Comparison of ENCODE assay signal across 20 mouse cellular contexts in genomic region chr13:108302957-108303675, GRCm38 (mm10). TPM values are rescaled to one million over a fixed set of nuclear protein-coding genes. Genes with fewer than 3 reads are reported as not detected.
DNase-seq lines count a peak whose midpoint lies in the region; ATAC-seq and TF ChIP-seq lines count a peak whose summit lies in the region.
"Had no signal": no experiment of that assay in that cellular context is flagged by ENCODE, and none has a peak within 500 bp of the region (broad histone marks: within the 10 kb centered on the region; RNA-seq: fewer than 3 reads in every experiment).

No protein-coding gene starts in this region.

- WGBS in thymus, adult 2 months: 60% methylated on average over 7 of the region's 7 CpGs
- 76% methylated on average over 7 of the region's 7 CpGs for WGBS in intestine, postnatal 0 days

- TF ChIP-seq CTCF in thymus, adult 2 months (IDR thresholded peaks at IDR 0.05; ENCODE audit: borderline replicate concordance, control insufficient read depth, extremely low read depth, insufficient read depth, low read length, poor library complexity): no peak
- TF ChIP-seq CTCF in Patski (IDR thresholded peaks at IDR 0.05): no peak
- no peak for TF ChIP-seq CTCF in intestine, postnatal 0 days (IDR thresholded peaks at IDR 0.05; ENCODE audit: low read depth)

- CTCF ChIA-PET in Patski (lab: Charles Lee): interaction anchor here (0.6 to 1.1 kb wide), 3 partner anchors 13 to 111 kb away, joined by 3 to 5 read pairs (median 3); partner anchors contain the start of gene Depdc1b

- no peak for TF ChIP-seq POLR2A in thymus, adult 2 months (IDR thresholded peaks at IDR 0.05; ENCODE audit: control insufficient read depth, extremely low read depth, insufficient read depth, low read length, poor library complexity)

- peak; percentile 21 for ATAC-seq in Patski
- ATAC-seq in megakaryocyte, adult 5-6 weeks (ENCODE audit: poor library complexity, severe bottlenecking): peak; percentile 25
- no peak for ATAC-seq in intestine, postnatal 0 days
- ATAC-seq: forebrain, embryonic 14.5 days had no signal

- H3K4me2 ChIP-seq in intestine, postnatal 0 days (replicated peaks; ENCODE audit: low read depth): no peak overlapping the region
- H3K4me2 ChIP-seq: heart, embryonic 13.5 days; hindbrain, embryonic 15.5 days; limb, embryonic 15.5 days; midbrain, embryonic 12.5 days had no signal

- H3K27me3 ChIP-seq in thymus, adult 2 months (ENCODE audit: control insufficient read depth, insufficient read depth, low read length): no peaks in the 10 kb centered on the region
- H3K27me3 ChIP-seq in Patski: no peaks in the 10 kb centered on the region
- no peaks in the 10 kb centered on the region for H3K27me3 ChIP-seq in intestine, postnatal 0 days (replicated peaks; ENCODE audit: control insufficient read depth, insufficient read depth, low read length)
- H3K27me3 ChIP-seq: hindbrain, embryonic 15.5 days; limb, embryonic 15.5 days; midbrain, embryonic 12.5 days had no signal

- no peaks in the 10 kb centered on the region for H3K36me3 ChIP-seq in thymus, adult 2 months (ENCODE audit: control insufficient read depth, insufficient read depth, low read length)
- H3K36me3 ChIP-seq in intestine, postnatal 0 days (ENCODE audit: control insufficient read depth, insufficient read depth): no peaks in the 10 kb centered on the region
- H3K36me3 ChIP-seq: heart, embryonic 13.5 days; hindbrain, embryonic 15.5 days; limb, embryonic 15.5 days; midbrain, embryonic 12.5 days had no signal

- H3K9me3 ChIP-seq in intestine, postnatal 0 days (ENCODE audit: control insufficient read depth): no peaks in the 10 kb centered on the region
- H3K9me3 ChIP-seq: heart, embryonic 13.5 days; hindbrain, embryonic 15.5 days; limb, embryonic 15.5 days; midbrain, embryonic 12.5 days had no signal

- POLR2A ChIA-PET in Patski (lab: Charles Lee): interaction anchor here (0.8 kb wide), 1 partner anchor 30 kb away, joined by 6 read pairs; no protein-coding TSS in a partner anchor

- peak overlapping the region; percentile 60 for H3K27ac ChIP-seq in thymus, adult 2 months (ENCODE audit: control insufficient read depth, insufficient read depth, low read length)
- H3K27ac ChIP-seq in intestine, postnatal 0 days (ENCODE audit: low read depth, low read length): no peak overlapping the region
- H3K27ac ChIP-seq: heart, embryonic 13.5 days; hindbrain, embryonic 15.5 days; limb, embryonic 15.5 days; midbrain, embryonic 12.5 days had no signal

- H3K4me1 ChIP-seq in thymus, adult 2 months (replicated peaks; ENCODE audit: control insufficient read depth, insufficient read depth, low read length): peaks cover 14% of the 10 kb centered on the region
- no peaks in the 10 kb centered on the region for H3K4me1 ChIP-seq in intestine, postnatal 0 days (replicated peaks; ENCODE audit: control insufficient read depth, insufficient read depth, low read length)
- H3K4me1 ChIP-seq: hindbrain, embryonic 15.5 days had no signal

- H3K4me3 ChIP-seq in thymus, adult 2 months (ENCODE audit: control insufficient read depth, insufficient read depth, low read length): no peak overlapping the region
- H3K4me3 ChIP-seq in intestine, postnatal 0 days (ENCODE audit: low read depth, low read length): no peak overlapping the region
- H3K4me3 ChIP-seq: heart, embryonic 13.5 days; hindbrain, embryonic 15.5 days; limb, embryonic 15.5 days; midbrain, embryonic 12.5 days had no signal

- DNase-seq in thymus, adult 2 months: peak; percentile 18
- no peak for DNase-seq in thymus, postnatal 10 days (ENCODE audit: low spot score in 2 of 2)
- no peak for DNase-seq in Patski (ENCODE audit: low read depth, low spot score)
- no peak for DNase-seq in ovary, postnatal 10 days (ENCODE audit: low spot score)
- DNase-seq in right cerebral cortex, postnatal 14 days: no peak
- DNase-seq: cerebellum, postnatal 14 days; embryo, embryonic 11 days; heart, postnatal 36 days; kidney, adult 18-20 months; kidney, postnatal 14 days; layer of hippocampus, adult 9-11 months; lung, postnatal 36 days; spleen, adult 18-20 months had no signal

- in situ Hi-C loops in Patski (cut with MboI; ENCODE audit: low pct_unique_long_range_greater_than_20kb): no loop called here

- H3K9ac ChIP-seq in intestine, postnatal 0 days (ENCODE audit: low read depth, low read length): no peak overlapping the region
- H3K9ac ChIP-seq: heart, embryonic 13.5 days; hindbrain, embryonic 15.5 days; limb, embryonic 15.5 days; midbrain, embryonic 12.5 days had no signal

RNA-seq across cellular contexts. Expression of gene Depdc1b, which starts 13.0 kb away (rescaled TPM):
- 10.4 and 13.1 TPM in 2 replicates for polyA plus RNA-seq in thymus, adult 2 months (2012; rRNA removed)
- 12.2 TPM for polyA plus RNA-seq in Patski (2021)
- total RNA-seq in megakaryocyte, adult 5-6 weeks (2015): 38.3 and 42.7 TPM in 2 replicates
- 29.6 and 34.7 TPM in 2 replicates for total RNA-seq in megakaryocyte, adult 5-6 weeks (2017)
- polyA plus RNA-seq in intestine, postnatal 0 days (2015; fragmentation: Nextera tagmentation; extraction: Ambion mirVana): 1.3 and 1.6 TPM in 2 replicates
